Mouse (Mus musculus): ENCODE measurements around the gene Zfp280c.

Gene Zfp280c

DNA sequence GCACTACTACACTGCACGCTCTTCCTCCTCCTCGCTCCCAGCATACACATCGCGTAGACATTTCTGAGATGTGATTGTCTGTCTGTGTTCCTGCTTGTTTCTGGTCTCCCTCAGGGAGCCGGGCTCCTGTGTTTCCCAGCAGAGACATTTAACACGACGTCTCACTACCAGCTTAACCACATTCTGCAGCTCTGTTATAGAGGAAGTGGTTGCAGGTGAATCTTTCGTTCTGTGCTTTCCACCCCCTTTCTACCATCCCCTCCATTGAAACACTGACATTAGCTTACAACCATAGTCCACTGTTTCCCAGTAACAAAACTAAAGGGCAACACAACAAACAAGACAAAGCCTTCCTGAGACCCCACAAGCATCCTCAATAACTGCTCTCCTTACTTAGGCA is 100.5 kb downstream of the Zfp280c start:
- no peak for DNase-seq (ENCODE audit: low read depth in 1 of 2, low spot score in 2 of 2)
